Mouse (Mus musculus): ENCODE measurements around the gene Pax2. TPM values are rescaled to one million over a fixed set of nuclear protein-coding genes. Genes with fewer than 3 reads are reported as not detected.

Gene Pax2
- total RNA-seq, 1 experiment, result not detected

DNA sequence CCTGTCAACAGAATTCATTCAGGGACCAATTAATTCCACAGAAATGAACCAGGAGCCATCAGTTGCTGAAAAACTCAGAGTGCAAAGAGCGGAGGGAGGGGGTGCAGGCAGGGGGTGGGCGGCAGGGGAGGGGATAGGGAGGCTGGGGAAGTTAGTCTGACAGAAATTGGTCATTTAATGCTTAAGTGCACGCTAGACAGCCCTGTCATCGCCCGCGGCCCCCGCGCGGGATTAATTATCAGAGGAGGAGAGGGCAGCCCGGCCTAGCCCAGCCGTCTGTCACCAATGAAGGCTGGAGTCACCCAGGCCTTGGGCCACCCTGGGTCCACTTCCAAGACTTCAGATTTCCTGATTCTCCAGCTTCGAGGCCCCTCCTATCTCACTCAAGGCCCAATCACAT is 93.6 kb downstream of the Pax2 start:
- Histone ChIP-seq H3K9me3 (ENCODE audit: control insufficient read depth, insufficient read depth, low read depth, low read length) (no peaks in the 10 kb centered on the region), H3K36me3 (ENCODE audit: control insufficient read depth, insufficient read depth, low read length, poor library complexity, severe bottlenecking) (no peaks in the 10 kb centered on the region), H3K27ac (ENCODE audit: insufficient read depth, low read depth, low read length, poor library complexity, severe bottlenecking) (no peak overlapping the region), H3K9ac (ENCODE audit: insufficient read depth, low read depth, low read length, poor library complexity, severe bottlenecking) (no peak overlapping the region), H3K4me3 (ENCODE audit: insufficient read depth in 1 of 2, low read depth in 1 of 2, low read length in 2 of 2, poor library complexity in 1 of 2, severe bottlenecking in 1 of 2) (no peak overlapping the region), H3K4me1 (ENCODE audit: control insufficient read depth in 2 of 2, insufficient read depth in 2 of 2, low read length in 2 of 2, poor library complexity in 1 of 2) (no peaks in the 10 kb centered on the region)
- no peak for TF ChIP-seq HCFC1 (IDR thresholded peaks at IDR 0.05; ENCODE audit: borderline replicate concordance, insufficient read depth, low read length)
- TF ChIP-seq CHD2 (IDR thresholded peaks at IDR 0.05; ENCODE audit: low read depth, low read length), result no peak
- TF ChIP-seq MAFK (IDR thresholded peaks at IDR 0.05; ENCODE audit: insufficient read depth, low read depth, low read length), result no peak
- no peak for TF ChIP-seq ZNF384 (IDR thresholded peaks at IDR 0.05; ENCODE audit: low read depth, low read length)
- TF ChIP-seq ZC3H11A (IDR thresholded peaks at IDR 0.05; ENCODE audit: borderline replicate concordance, low read depth, low read length), result no peak
- in situ Hi-C loops (cut with MboI; ENCODE audit: low sequenced_read_pairs in 2 of 2, unreplicated experiment in 2 of 2), result no loop called here
- no peak for DNase-seq (ENCODE audit: low read depth, low spot score)

- no peak for DNase-seq (ENCODE audit: low read depth, low spot score)
- Histone ChIP-seq H3K27ac (ENCODE audit: insufficient read depth, low read depth, low read length, poor library complexity, severe bottlenecking) (no peak overlapping the region), H3K36me3 (ENCODE audit: control insufficient read depth, insufficient read depth, low read length, poor library complexity, severe bottlenecking) (no peaks in the 10 kb centered on the region), H3K4me1 (ENCODE audit: control insufficient read depth in 2 of 2, insufficient read depth in 2 of 2, low read length in 2 of 2, poor library complexity in 1 of 2) (no peaks in the 10 kb centered on the region), H3K4me3 (ENCODE audit: insufficient read depth in 1 of 2, low read depth in 1 of 2, low read length in 2 of 2, poor library complexity in 1 of 2, severe bottlenecking in 1 of 2) (no peak overlapping the region), H3K9me3 (ENCODE audit: control insufficient read depth, insufficient read depth, low read depth, low read length) (no peaks in the 10 kb centered on the region), H3K9ac (ENCODE audit: insufficient read depth, low read depth, low read length, poor library complexity, severe bottlenecking) (no peak overlapping the region)
- in situ Hi-C loops (cut with MboI; ENCODE audit: low sequenced_read_pairs in 2 of 2, unreplicated experiment in 2 of 2), result no loop called here
- TF ChIP-seq MAFK (IDR thresholded peaks at IDR 0.05; ENCODE audit: insufficient read depth, low read depth, low read length) (peak; percentile 31; the same call in 1 of the 2 replicates), ZC3H11A (IDR thresholded peaks at IDR 0.05; ENCODE audit: borderline replicate concordance, low read depth, low read length) (no peak), HCFC1 (IDR thresholded peaks at IDR 0.05; ENCODE audit: borderline replicate concordance, insufficient read depth, low read length) (no peak)
Measured at GRCm38 (mm10) chr19:44858671-44859070, 102.8 kb downstream of the Pax2 start.

GRCm38 (mm10) chr19:44868766-44869165 is 112.9 kb downstream of the Pax2 start:
- H3K4me1 ChIP-seq (ENCODE audit: control insufficient read depth in 2 of 2, insufficient read depth in 2 of 2, low read length in 2 of 2, poor library complexity in 1 of 2), result no peaks in the 10 kb centered on the region
- no peaks in the 10 kb centered on the region for H3K9me3 ChIP-seq (ENCODE audit: control insufficient read depth, insufficient read depth, low read depth, low read length)
- DNase-seq (ENCODE audit: low read depth, low spot score), result no peak
- no peak overlapping the region for H3K9ac ChIP-seq (ENCODE audit: insufficient read depth, low read depth, low read length, poor library complexity, severe bottlenecking)
- TF ChIP-seq ZC3H11A (IDR thresholded peaks at IDR 0.05; ENCODE audit: borderline replicate concordance, low read depth, low read length) (no peak), MAFK (IDR thresholded peaks at IDR 0.05; ENCODE audit: insufficient read depth, low read depth, low read length) (no peak), ZNF384 (IDR thresholded peaks at IDR 0.05; ENCODE audit: low read depth, low read length) (no peak), HCFC1 (IDR thresholded peaks at IDR 0.05; ENCODE audit: borderline replicate concordance, insufficient read depth, low read length) (no peak), CHD2 (IDR thresholded peaks at IDR 0.05; ENCODE audit: low read depth, low read length) (no peak)
- no peaks in the 10 kb centered on the region for H3K36me3 ChIP-seq (ENCODE audit: control insufficient read depth, insufficient read depth, low read length, poor library complexity, severe bottlenecking)
- in situ Hi-C loops (cut with MboI; ENCODE audit: low sequenced_read_pairs in 2 of 2, unreplicated experiment in 2 of 2), result no loop called here
- H3K27ac ChIP-seq (ENCODE audit: insufficient read depth, low read depth, low read length, poor library complexity, severe bottlenecking), result no peak overlapping the region
- H3K4me3 ChIP-seq (ENCODE audit: insufficient read depth in 1 of 2, low read depth in 1 of 2, low read length in 2 of 2, poor library complexity in 1 of 2, severe bottlenecking in 1 of 2), result no peak overlapping the region

DNA sequence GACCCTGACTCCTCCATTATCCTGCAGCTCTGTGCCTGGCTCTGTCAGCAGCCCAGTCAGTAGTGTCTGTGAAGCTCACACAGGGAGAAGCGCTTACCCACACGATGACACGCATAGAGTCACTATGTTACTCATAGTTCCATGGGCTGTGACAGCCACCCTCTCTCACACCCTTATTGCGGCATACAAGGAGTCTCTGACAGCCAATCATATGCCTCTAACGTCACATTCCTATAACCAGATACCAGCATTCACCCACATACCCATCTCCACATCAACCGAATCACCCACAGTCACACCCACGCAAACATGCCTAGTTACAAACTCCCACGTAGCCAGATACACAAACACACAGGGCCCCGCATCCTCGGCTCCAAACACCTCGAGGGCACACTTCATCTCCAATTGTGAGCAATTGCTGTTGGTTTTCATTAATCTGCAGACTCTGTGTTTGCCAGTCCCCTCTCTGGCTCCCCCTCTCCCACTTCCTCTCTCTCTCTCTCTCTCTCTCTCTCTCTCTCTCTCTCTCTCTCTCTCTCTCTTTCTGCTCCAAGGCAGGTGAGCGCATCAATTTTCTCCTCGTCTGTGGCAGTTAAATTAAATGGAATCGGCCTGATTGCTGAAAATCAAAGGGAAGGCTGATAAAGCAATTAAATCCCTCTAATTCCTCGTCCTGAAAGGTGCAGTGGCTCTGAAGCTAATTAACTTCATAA is 118.5 kb downstream of the Pax2 start:
- Histone ChIP-seq H3K36me3 (ENCODE audit: control insufficient read depth, insufficient read depth, low read length, poor library complexity, severe bottlenecking) (no peaks in the 10 kb centered on the region), H3K4me1 (ENCODE audit: control insufficient read depth in 2 of 2, insufficient read depth in 2 of 2, low read length in 2 of 2, poor library complexity in 1 of 2) (no peaks in the 10 kb centered on the region), H3K9ac (ENCODE audit: insufficient read depth, low read depth, low read length, poor library complexity, severe bottlenecking) (no peak overlapping the region), H3K27ac (ENCODE audit: insufficient read depth, low read depth, low read length, poor library complexity, severe bottlenecking) (no peak overlapping the region), H3K9me3 (ENCODE audit: control insufficient read depth, insufficient read depth, low read depth, low read length) (no peaks in the 10 kb centered on the region), H3K4me3 (ENCODE audit: insufficient read depth in 1 of 2, low read depth in 1 of 2, low read length in 2 of 2, poor library complexity in 1 of 2, severe bottlenecking in 1 of 2) (no peak overlapping the region)
- no peak for DNase-seq (ENCODE audit: low read depth, low spot score)
- no peak for TF ChIP-seq ZC3H11A (IDR thresholded peaks at IDR 0.05; ENCODE audit: borderline replicate concordance, low read depth, low read length)
- TF ChIP-seq ZNF384 (IDR thresholded peaks at IDR 0.05; ENCODE audit: low read depth, low read length), result no peak
- in situ Hi-C loops (cut with MboI; ENCODE audit: low sequenced_read_pairs in 2 of 2, unreplicated experiment in 2 of 2), result no loop called here

DNA sequence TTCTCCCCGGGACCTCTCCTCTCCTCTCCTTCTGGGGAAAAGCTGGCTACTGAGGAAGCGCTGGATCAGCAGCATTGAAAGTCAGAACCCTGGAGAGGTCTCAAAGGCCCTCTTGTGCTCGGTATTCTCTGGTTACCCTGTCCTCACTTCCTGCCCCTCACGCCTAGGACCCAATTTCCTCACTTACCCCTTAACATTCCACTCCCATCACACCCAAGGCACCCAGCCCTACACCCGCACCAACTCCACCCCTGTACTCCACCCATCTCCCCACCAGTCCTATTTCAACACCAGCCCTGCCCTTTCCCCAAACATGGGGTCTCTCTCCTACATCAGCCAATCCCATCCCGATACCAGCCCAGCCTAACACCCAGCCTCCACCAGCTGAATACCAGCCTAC is 119.1 kb downstream of the Pax2 start:
- H3K27ac ChIP-seq (ENCODE audit: insufficient read depth, low read depth, low read length, poor library complexity, severe bottlenecking), result no peak overlapping the region
- peak; percentile 76 for TF ChIP-seq MAFK (IDR thresholded peaks at IDR 0.05; ENCODE audit: insufficient read depth, low read depth, low read length)
- TF ChIP-seq CHD2 (IDR thresholded peaks at IDR 0.05; ENCODE audit: low read depth, low read length), result no peak
- no peak for DNase-seq (ENCODE audit: low read depth, low spot score)
- H3K4me1 ChIP-seq (ENCODE audit: control insufficient read depth in 2 of 2, insufficient read depth in 2 of 2, low read length in 2 of 2, poor library complexity in 1 of 2), result no peaks in the 10 kb centered on the region
- no peaks in the 10 kb centered on the region for H3K36me3 ChIP-seq (ENCODE audit: control insufficient read depth, insufficient read depth, low read length, poor library complexity, severe bottlenecking)
- H3K9me3 ChIP-seq (ENCODE audit: control insufficient read depth, insufficient read depth, low read depth, low read length), result no peaks in the 10 kb centered on the region
- no peak overlapping the region for H3K4me3 ChIP-seq (ENCODE audit: insufficient read depth in 1 of 2, low read depth in 1 of 2, low read length in 2 of 2, poor library complexity in 1 of 2, severe bottlenecking in 1 of 2)
- in situ Hi-C loops (cut with MboI; ENCODE audit: low sequenced_read_pairs in 2 of 2, unreplicated experiment in 2 of 2), result no loop called here
- H3K9ac ChIP-seq (ENCODE audit: insufficient read depth, low read depth, low read length, poor library complexity, severe bottlenecking), result no peak overlapping the region
